20 mouse cellular contexts compared by ENCODE assay signal in the genomic region with DNA sequence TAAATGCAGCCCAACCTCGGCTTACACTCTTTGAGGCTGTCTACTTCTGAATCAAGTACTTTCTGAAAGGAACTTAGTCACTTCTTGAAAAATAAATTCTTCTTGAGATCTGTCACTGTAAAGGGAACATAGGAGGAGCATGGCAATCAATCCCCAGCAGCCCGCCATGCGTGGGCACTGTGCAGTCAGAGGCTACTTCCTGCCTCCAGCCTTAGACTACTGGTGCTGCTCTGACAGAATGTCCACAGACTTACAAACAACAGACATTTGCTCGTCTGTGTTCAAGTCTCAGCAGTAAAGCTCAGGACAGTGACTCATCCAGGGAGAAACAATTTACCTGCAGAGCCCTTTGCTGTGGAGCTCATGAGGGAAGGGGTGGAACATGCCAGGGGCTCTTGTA. TPM values are rescaled to one million over a fixed set of nuclear protein-coding genes. Genes with fewer than 3 reads are reported as not detected.
A peak's percentile ranks its signal among the peaks of the same experiment; 100 is the strongest.
DNase-seq lines count a peak whose midpoint lies in the region; ATAC-seq lines count a peak whose summit lies in the region.
"Had no signal": no experiment of that assay in that cellular context is flagged by ENCODE, and none has a peak within 500 bp of the region (broad histone marks: within the 10 kb centered on the region; RNA-seq: fewer than 3 reads in every experiment).

No protein-coding gene starts in this region.

- peaks cover 73% of the 10 kb centered on the region for H3K36me3 ChIP-seq in liver, embryonic 12.5 days
- H3K36me3 ChIP-seq in liver, embryonic 11.5 days (ENCODE audit: control insufficient read depth, insufficient read depth, low read length): peaks cover 23% of the 10 kb centered on the region
- H3K36me3 ChIP-seq in liver, embryonic 15.5 days (replicated peaks): peaks cover 54% of the 10 kb centered on the region
- H3K36me3 ChIP-seq in splenic B cell, adult 2 months (ENCODE audit: control insufficient read depth, insufficient read depth, low read length, poor library complexity, severe bottlenecking): peaks cover 7% of the 10 kb centered on the region; the same call in 1 of the 2 replicates

- peak overlapping the region; percentile 78 for H3K27ac ChIP-seq in liver, embryonic 12.5 days
- H3K27ac ChIP-seq in liver, embryonic 11.5 days (ENCODE audit: low read depth, low read length): no peak overlapping the region
- peak overlapping the region; percentile 71 for H3K27ac ChIP-seq in liver, embryonic 15.5 days (replicated peaks)
- H3K27ac ChIP-seq: embryonic facial prominence, embryonic 15.5 days; heart, embryonic 13.5 days; limb, embryonic 10.5 days; neural tube, embryonic 12.5 days had no signal

- no peaks in the 10 kb centered on the region for H3K27me3 ChIP-seq in liver, embryonic 12.5 days (replicated peaks)
- H3K27me3 ChIP-seq in liver, embryonic 11.5 days (replicated peaks; ENCODE audit: control insufficient read depth, insufficient read depth, low read length): no peaks in the 10 kb centered on the region
- H3K27me3 ChIP-seq in liver, embryonic 15.5 days: no peaks in the 10 kb centered on the region
- no peaks in the 10 kb centered on the region for H3K27me3 ChIP-seq in splenic B cell, adult 2 months (ENCODE audit: control insufficient read depth, insufficient read depth, low read length, poor library complexity, severe bottlenecking)
- H3K27me3 ChIP-seq: embryonic facial prominence, embryonic 15.5 days; heart, embryonic 13.5 days; neural tube, embryonic 12.5 days had no signal

- peak overlapping the region; percentile 18 for H3K4me2 ChIP-seq in liver, embryonic 12.5 days
- H3K4me2 ChIP-seq in liver, embryonic 11.5 days: no peak overlapping the region
- 0 out of 2 replicates have a peak overlapping the region, but pooled peaks have one; percentile 5 for H3K4me2 ChIP-seq in liver, embryonic 15.5 days
- H3K4me2 ChIP-seq: embryonic facial prominence, embryonic 15.5 days; heart, embryonic 13.5 days; neural tube, embryonic 12.5 days had no signal

- 40% methylated on average over 4 of the region's 4 CpGs for WGBS in liver, embryonic 12.5 days (ENCODE audit: insufficient replicate concordance)
- WGBS in liver, embryonic 11.5 days: 49% methylated on average over 4 of the region's 4 CpGs
- WGBS in liver, embryonic 15.5 days (ENCODE audit: insufficient replicate concordance): 33% methylated on average over 4 of the region's 4 CpGs

- no peak overlapping the region for H3K4me3 ChIP-seq in liver, embryonic 12.5 days
- H3K4me3 ChIP-seq in liver, embryonic 11.5 days (ENCODE audit: low read depth, low read length): no peak overlapping the region
- no peak overlapping the region for H3K4me3 ChIP-seq in liver, embryonic 15.5 days (replicated peaks)
- H3K4me3 ChIP-seq: embryonic facial prominence, embryonic 15.5 days; heart, embryonic 13.5 days; limb, embryonic 10.5 days; neural tube, embryonic 12.5 days had no signal

- no peak for ATAC-seq in liver, embryonic 12.5 days
- no peak for ATAC-seq in liver, embryonic 11.5 days (replicated peaks; ENCODE audit: low FRiP score)
- ATAC-seq in activated CD4-positive, CD25-positive, alpha-beta regulatory T cell, adult 4 months: peak; percentile 68
- ATAC-seq in liver, embryonic 15.5 days (ENCODE audit: insufficient read depth): no peak
- ATAC-seq in erythroid progenitor cell, adult 5-6 weeks (replicated peaks; ENCODE audit: low FRiP score, poor library complexity, severe bottlenecking): no peak
- ATAC-seq: hindbrain, embryonic 16.5 days had no signal

- H3K4me1 ChIP-seq in liver, embryonic 12.5 days: peaks cover 71% of the 10 kb centered on the region
- peaks cover 21% of the 10 kb centered on the region for H3K4me1 ChIP-seq in liver, embryonic 11.5 days (replicated peaks; ENCODE audit: control insufficient read depth, insufficient read depth, low read length)
- peaks cover 65% of the 10 kb centered on the region for H3K4me1 ChIP-seq in liver, embryonic 15.5 days (replicated peaks)

- no peak for DNase-seq in liver, embryonic 11.5 days (ENCODE audit: low spot score)
- DNase-seq in splenic B cell, adult 2 months (ENCODE audit: low read depth, low spot score): peak; percentile 14
- no peak for DNase-seq in urinary bladder, postnatal 36 days (ENCODE audit: low spot score in 2 of 2)
- DNase-seq in thymus, adult 18-20 months: no peak
- DNase-seq: cerebellum, adult 9-11 months; embryo, embryonic 11 days; heart, postnatal 36 days; kidney, adult 9 months; lung, adult 2 months; right cerebral cortex, postnatal 25 days; thymus, postnatal 36 days had no signal

- no peaks in the 10 kb centered on the region for H3K9me3 ChIP-seq in liver, embryonic 12.5 days (replicated peaks)
- no peaks in the 10 kb centered on the region for H3K9me3 ChIP-seq in liver, embryonic 11.5 days (ENCODE audit: control insufficient read depth, low read length)
- H3K9me3 ChIP-seq in liver, embryonic 15.5 days (replicated peaks): no peaks in the 10 kb centered on the region
- H3K9me3 ChIP-seq: embryonic facial prominence, embryonic 15.5 days; heart, embryonic 13.5 days; limb, embryonic 10.5 days had no signal

- peak overlapping the region; percentile 44; the same call in 1 of the 2 replicates for H3K9ac ChIP-seq in liver, embryonic 12.5 days
- H3K9ac ChIP-seq in liver, embryonic 11.5 days (ENCODE audit: low read depth, low read length): no peak overlapping the region
- H3K9ac ChIP-seq in liver, embryonic 15.5 days: peak overlapping the region; percentile 6; the same call in 1 of the 2 replicates
- H3K9ac ChIP-seq: embryonic facial prominence, embryonic 15.5 days; heart, embryonic 13.5 days; neural tube, embryonic 12.5 days had no signal

RNA-seq across cellular contexts. Expression of gene Arid2, which starts 10.3 kb away (rescaled TPM):
- 14.1 and 14.5 TPM in 2 replicates for polyA plus RNA-seq in liver, embryonic 12.5 days (2016; fragmentation: Nextera tagmentation; extraction: Ambion mirVana)
- 24.8 and 25.8 TPM in 2 replicates for polyA plus RNA-seq in liver, embryonic 11.5 days (2014; fragmentation: Nextera tagmentation; extraction: Ambion mirVana)
- polyA plus RNA-seq in activated CD4-positive, CD25-positive, alpha-beta regulatory T cell, adult 4 months (2017; shearing (Covaris generic)): 10 to 100 TPM; 16.6 to 21.0 TPM
- polyA plus RNA-seq in liver, embryonic 15.5 days (2015; fragmentation: Nextera tagmentation; extraction: Ambion mirVana): 7.5 and 8.0 TPM in 2 replicates
- total RNA-seq in erythroid progenitor cell, adult 5-6 weeks (2015; ENCODE audit: low replicate concordance): 81.3 and 89.0 TPM in 2 replicates
- 78.7 and 94.4 TPM in 2 replicates for total RNA-seq in erythroid progenitor cell, adult 5-6 weeks (2017; ENCODE audit: low replicate concordance)
